In the genomic region with DNA sequence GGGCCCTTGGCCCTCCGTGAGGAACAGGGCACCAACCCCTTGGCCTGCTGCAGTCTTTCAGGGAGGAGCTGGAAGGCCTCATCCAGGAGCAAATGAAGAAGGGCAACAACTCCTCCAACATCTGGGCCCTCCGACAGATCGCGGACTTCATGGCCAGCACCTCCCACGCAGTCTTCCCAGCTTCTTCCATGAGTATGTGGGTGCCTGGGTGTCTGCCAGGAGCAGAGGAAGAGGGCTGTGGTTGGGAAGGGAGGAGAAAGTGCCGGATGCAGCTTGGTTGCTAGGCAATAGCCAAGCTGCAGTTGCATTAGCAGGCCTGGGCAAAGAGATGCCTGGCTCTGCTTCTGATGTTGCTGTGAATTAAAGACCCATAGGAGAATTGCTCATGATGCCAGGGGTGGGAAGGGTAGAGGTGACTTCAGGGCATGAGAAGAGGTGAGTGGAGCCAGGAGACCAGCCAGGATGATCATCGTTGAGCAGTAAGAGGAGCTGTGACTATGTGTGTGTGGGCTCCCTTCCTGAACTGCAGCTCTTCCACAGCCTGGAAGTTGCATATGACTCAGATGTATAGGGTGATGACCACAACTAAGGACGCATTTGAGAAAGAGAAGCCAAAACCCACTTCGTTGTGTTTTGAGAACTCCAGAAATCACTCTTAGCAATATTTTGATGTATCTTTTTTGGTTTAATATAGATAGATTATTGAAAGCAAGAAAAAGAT, we compare ENCODE assay signal across 8 mouse cellular contexts. TPM values are rescaled to one million over a fixed set of nuclear protein-coding genes. Genes with fewer than 3 reads are reported as not detected.
A peak's percentile ranks its signal among the peaks of the same experiment; 100 is the strongest.
DNase-seq lines count a peak whose midpoint lies in the region.

No protein-coding gene starts in this region.

- peak; percentile 11 for DNase-seq in adrenal gland, adult 8-10 months
- DNase-seq in adrenal gland, postnatal 4 days (ENCODE audit: low spot score in 2 of 2) = no peak
- DNase-seq in 3T3-L1 (ENCODE audit: low read depth, low spot score) = peak; percentile 80
- DNase-seq in gastrocnemius, postnatal 14 days = peak; percentile 60
- DNase-seq in layer of hippocampus, postnatal 25 days (ENCODE audit: extremely low spot score in 1 of 2, low spot score in 1 of 2) = peak; percentile 63 to 72
- peak; percentile 66 for DNase-seq in ovary, postnatal 36 days (ENCODE audit: low spot score)
- DNase-seq in cerebellum, postnatal 36 days = no peak
- no peak for DNase-seq in embryo, embryonic 11 days

- intact Hi-C loops in gastrocnemius, postnatal 14 days (cut with DNase I; ENCODE audit: low total_unique reads) = no loop called here

RNA-seq across cellular contexts. Expression of a gene that starts 58.5 kb away (rescaled TPM):
- 1 to 10 TPM in 3 of 4 experiments, under 1 TPM in 1; 0.75 to 2.9 (median 2.3) TPM for total RNA-seq in adrenal gland, adult 8-10 months (2022)
- total RNA-seq in adrenal gland, postnatal 4 days (2021) = 10 to 100 TPM in 1 of 2 experiments, 1 to 10 TPM in 1; 9.7 to 18.2 TPM
- under 1 TPM; 0.31 to 0.33 TPM for total RNA-seq in gastrocnemius, postnatal 14 days (2021)
- total RNA-seq in layer of hippocampus, postnatal 25 days (2021) = 100 to 1,000 TPM; 279 to 295 TPM

Comparison
In these comparisons a context has a peak if more than half of its experiments do, and no peak if none do; other contexts are left out.
1. DNase-seq: peak in adrenal gland, adult 8-10 months (single experiment), 3T3-L1 (single experiment), gastrocnemius, postnatal 14 days (single experiment), layer of hippocampus, postnatal 25 days (2 of 2) and ovary, postnatal 36 days (single experiment); none in adrenal gland, postnatal 4 days (0 of 2), cerebellum, postnatal 36 days (0 of 2) and embryo, embryonic 11 days (single experiment).
2. RNA of a gene that starts 58.5 kb away (total RNA-seq): 279 to 295 TPM in layer of hippocampus, postnatal 25 days; 9.7 to 18.2 TPM in adrenal gland, postnatal 4 days, 0.75 to 2.9 TPM in adrenal gland, adult 8-10 months and 0.31 to 0.33 TPM in gastrocnemius, postnatal 14 days; every median in the first group is over 10 times any median in the second.